In genomic region chr5:131869711-131870499, GRCm38 (mm10) we compare ENCODE assay signal across 20 mouse cellular contexts.
DNase-seq lines count a peak whose midpoint lies in the region; ATAC-seq lines count a peak whose summit lies in the region.
"Had no signal": no experiment of that assay in that cellular context is flagged by ENCODE, and none has a peak within 500 bp of the region (broad histone marks: within the 10 kb centered on the region; RNA-seq: fewer than 3 reads in every experiment).

No protein-coding gene starts in this region.

- H3K9me3 ChIP-seq in hindbrain, embryonic 13.5 days: no peaks in the 10 kb centered on the region
- H3K9me3 ChIP-seq in hindbrain, embryonic 14.5 days (ENCODE audit: control insufficient read depth, low read length): no peaks in the 10 kb centered on the region
- H3K9me3 ChIP-seq in forebrain, embryonic 16.5 days (ENCODE audit: control insufficient read depth, low read length): no peaks in the 10 kb centered on the region
- H3K9me3 ChIP-seq: embryonic facial prominence, embryonic 15.5 days; heart, embryonic 12.5 days; hindbrain, embryonic 10.5 days had no signal

- DNase-seq in hindbrain, embryonic 14.5 days (ENCODE audit: low spot score): no peak
- DNase-seq in retina, postnatal 1 day: peak; percentile 52
- DNase-seq in retina, embryonic 14.5 days (ENCODE audit: low spot score): no peak
- no peak for DNase-seq in cerebellum, postnatal 25 days
- DNase-seq: adrenal gland, postnatal 14 days; cerebellum, adult 2 months; cerebellum, postnatal 10 days; embryo, embryonic 11 days; gastrocnemius, adult 2 months; gastrocnemius, postnatal 25 days had no signal

- H3K4me3 ChIP-seq in hindbrain, embryonic 13.5 days: no peak overlapping the region
- no peak overlapping the region for H3K4me3 ChIP-seq in hindbrain, embryonic 14.5 days (replicated peaks; ENCODE audit: low read length)
- no peak overlapping the region for H3K4me3 ChIP-seq in forebrain, embryonic 16.5 days (replicated peaks; ENCODE audit: low read length)
- H3K4me3 ChIP-seq: embryonic facial prominence, embryonic 15.5 days; erythroblast, embryonic 14.5 days; gastrocnemius, adult 2 months; heart, embryonic 12.5 days; hindbrain, embryonic 10.5 days had no signal

- H3K4me1 ChIP-seq in hindbrain, embryonic 13.5 days (replicated peaks): peaks cover 43% of the 10 kb centered on the region
- peaks cover 33% of the 10 kb centered on the region for H3K4me1 ChIP-seq in hindbrain, embryonic 14.5 days (replicated peaks; ENCODE audit: control insufficient read depth, insufficient read depth, low read length)
- H3K4me1 ChIP-seq in forebrain, embryonic 16.5 days (replicated peaks; ENCODE audit: control insufficient read depth, insufficient read depth, low read length): peaks cover 28% of the 10 kb centered on the region
- H3K4me1 ChIP-seq: embryonic facial prominence, embryonic 15.5 days had no signal

- no peaks in the 10 kb centered on the region for H3K27me3 ChIP-seq in hindbrain, embryonic 13.5 days
- no peaks in the 10 kb centered on the region for H3K27me3 ChIP-seq in hindbrain, embryonic 14.5 days (ENCODE audit: control insufficient read depth, insufficient read depth, low read length)
- H3K27me3 ChIP-seq in forebrain, embryonic 16.5 days (replicated peaks; ENCODE audit: control insufficient read depth, insufficient read depth, low read length): peaks cover 9% of the 10 kb centered on the region
- H3K27me3 ChIP-seq: CH12.LX; embryonic facial prominence, embryonic 15.5 days; heart, embryonic 12.5 days; Patski had no signal

- WGBS in hindbrain, embryonic 13.5 days: 77% methylated on average over 11 of the region's 11 CpGs
- WGBS in hindbrain, embryonic 14.5 days: 83% methylated on average over 11 of the region's 11 CpGs
- WGBS in forebrain, embryonic 16.5 days: 37% methylated on average over 11 of the region's 11 CpGs

- no peak for ATAC-seq in hindbrain, embryonic 13.5 days (ENCODE audit: low FRiP score)
- ATAC-seq in hindbrain, embryonic 14.5 days (ENCODE audit: low FRiP score): no peak
- peak; percentile 88 for ATAC-seq in forebrain, embryonic 16.5 days
- ATAC-seq: activated CD4-positive, CD25-positive, alpha-beta regulatory T cell, adult 4 months; hindbrain, postnatal 0 days; Patski had no signal

- H3K4me2 ChIP-seq in hindbrain, embryonic 13.5 days: no peak overlapping the region
- H3K4me2 ChIP-seq in hindbrain, embryonic 14.5 days (replicated peaks): no peak overlapping the region
- H3K4me2 ChIP-seq in forebrain, embryonic 16.5 days (ENCODE audit: low read length): no peak overlapping the region
- H3K4me2 ChIP-seq: embryonic facial prominence, embryonic 15.5 days; heart, embryonic 12.5 days had no signal

- peak overlapping the region; percentile 30; the same call in 1 of the 2 replicates for H3K27ac ChIP-seq in hindbrain, embryonic 13.5 days
- no peak overlapping the region for H3K27ac ChIP-seq in hindbrain, embryonic 14.5 days
- peak overlapping the region; percentile 30; the same call in 1 of the 2 replicates for H3K27ac ChIP-seq in forebrain, embryonic 16.5 days (ENCODE audit: low read length)
- H3K27ac ChIP-seq: embryonic facial prominence, embryonic 15.5 days; gastrocnemius, adult 2 months; hindbrain, embryonic 10.5 days; hindbrain, postnatal 0 days had no signal

- H3K9ac ChIP-seq in hindbrain, embryonic 13.5 days: no peak overlapping the region
- H3K9ac ChIP-seq in hindbrain, embryonic 14.5 days: no peak overlapping the region
- no peak overlapping the region for H3K9ac ChIP-seq in forebrain, embryonic 16.5 days (replicated peaks; ENCODE audit: low read depth, low read length)
- H3K9ac ChIP-seq: embryonic facial prominence, embryonic 15.5 days; heart, embryonic 12.5 days had no signal

- H3K36me3 ChIP-seq in hindbrain, embryonic 13.5 days: no peaks in the 10 kb centered on the region
- no peaks in the 10 kb centered on the region for H3K36me3 ChIP-seq in hindbrain, embryonic 14.5 days (replicated peaks; ENCODE audit: control insufficient read depth, insufficient read depth)
- no peaks in the 10 kb centered on the region for H3K36me3 ChIP-seq in forebrain, embryonic 16.5 days (ENCODE audit: control insufficient read depth, insufficient read depth)
- H3K36me3 ChIP-seq: embryonic facial prominence, embryonic 15.5 days; heart, embryonic 12.5 days; hindbrain, embryonic 10.5 days had no signal
